Mouse (Mus musculus) bone marrow macrophage, adult 2 months (primary cell): ENCODE data around the gene Apof.

Experiments
- CTCF ChIP-seq: IDR thresholded peaks from 2 replicates; pipeline ENCODE4 v1.5.1; 2012; ENCODE audit warnings: low read depth, mild to moderate bottlenecking, low read length, moderate library complexity
- POLR2A ChIP-seq: IDR thresholded peaks from 2 replicates; pipeline ENCODE4 v1.6.1; 2012; ENCODE audit warnings: mild to moderate bottlenecking, low read depth, low read length, borderline replicate concordance

DNA sequence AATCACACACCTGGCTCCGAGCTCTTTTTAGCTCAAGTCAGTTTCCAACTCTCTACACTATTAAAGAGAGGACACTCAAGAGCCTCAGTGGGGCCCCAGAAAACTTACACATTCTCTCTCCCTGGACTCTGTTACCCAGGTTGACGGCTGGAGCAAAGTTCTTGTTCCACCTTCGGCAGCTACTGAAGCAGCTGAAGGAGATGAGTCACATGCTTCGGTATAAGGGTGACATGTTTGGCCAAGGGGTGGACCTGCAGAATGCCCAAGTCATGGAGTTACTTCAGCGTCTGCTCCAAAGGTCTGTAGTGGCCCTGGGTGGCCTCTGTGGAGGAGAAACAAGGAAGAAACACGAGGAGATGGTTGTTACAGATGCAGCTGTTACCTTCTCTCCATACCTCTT is 12.5 kb downstream of the Apof start:
- TF ChIP-seq POLR2A (no peak), CTCF (no peak)
